Mouse (Mus musculus) gonadal fat pad, adult 2 months (tissue): ENCODE measurements around the gene Prdm2. TPM values are rescaled to one million over a fixed set of nuclear protein-coding genes. Genes with fewer than 3 reads are reported as not detected.

Experiments used
- DNase-seq: peaks from one replicate; pipeline ENCODE4 v3.0.0-alpha.2; 2012; ENCODE audit warnings: low read depth
- polyA plus RNA-seq: library from polyadenylated mRNA; depleted of rRNA; stranded (reverse); fragments of >200 nt; gene quantifications from 2 replicates; pipeline ENCODE4 v1.2.3, GENCODE M21; 2012

The Prdm2 gene
- polyA plus RNA-seq, 1 experiment: 10.5 TPM

- no peak for DNase-seq
Measured at GRCm38 (mm10) chr4:143211584-143212340, 1.0 kb downstream of the Prdm2 start.

GRCm38 (mm10) chr4:143209997-143210396, 2.8 kb downstream of the Prdm2 start:
- DNase-seq: no peak

- no peak for DNase-seq
Measured at GRCm38 (mm10) chr4:143202653-143203052, 10.1 kb downstream of the Prdm2 start.

GRCm38 (mm10) chr4:143198371-143198770, 14.4 kb downstream of the Prdm2 start:
- no peak for DNase-seq

GRCm38 (mm10) chr4:143197845-143198356, 14.9 kb downstream of the Prdm2 start:
- DNase-seq: no peak

- no peak for DNase-seq
Measured at GRCm38 (mm10) chr4:143194328-143194727, 18.5 kb downstream of the Prdm2 start.

GRCm38 (mm10) chr4:143193164-143193563, 19.6 kb downstream of the Prdm2 start:
- no peak for DNase-seq

- no peak for DNase-seq
Measured at GRCm38 (mm10) chr4:143191783-143192182, 21.0 kb downstream of the Prdm2 start.

GRCm38 (mm10) chr4:143190657-143191056, 22.1 kb downstream of the Prdm2 start:
- no peak for DNase-seq

- no peak for DNase-seq
Measured at GRCm38 (mm10) chr4:143188571-143189191, 24.1 kb downstream of the Prdm2 start.

GRCm38 (mm10) chr4:143186066-143186465, 26.7 kb downstream of the Prdm2 start:
- DNase-seq: no peak

GRCm38 (mm10) chr4:143185496-143185895, 27.3 kb downstream of the Prdm2 start:
- no peak for DNase-seq

- no peak for DNase-seq
Measured at GRCm38 (mm10) chr4:143183141-143183540, 29.7 kb downstream of the Prdm2 start.

- no peak for DNase-seq
Measured at GRCm38 (mm10) chr4:143180731-143181130, 32.1 kb downstream of the Prdm2 start.

- no peak for DNase-seq
Measured at GRCm38 (mm10) chr4:143171600-143172290, 41.0 kb downstream of the Prdm2 start.

GRCm38 (mm10) chr4:143170290-143170689, 42.5 kb downstream of the Prdm2 start:
- no peak for DNase-seq

GRCm38 (mm10) chr4:143168093-143168492, 44.7 kb downstream of the Prdm2 start:
- no peak for DNase-seq

- peak; percentile 71 for DNase-seq
Measured at GRCm38 (mm10) chr4:143161619-143162479, 50.9 kb downstream of the Prdm2 start.

- no peak for DNase-seq
Measured at GRCm38 (mm10) chr4:143160826-143161225, 52.0 kb downstream of the Prdm2 start.

GRCm38 (mm10) chr4:143159336-143159735, 53.5 kb downstream of the Prdm2 start:
- no peak for DNase-seq

GRCm38 (mm10) chr4:143155871-143156270, 56.9 kb downstream of the Prdm2 start:
- DNase-seq: no peak

- no peak for DNase-seq
Measured at GRCm38 (mm10) chr4:143155036-143155435, 57.8 kb downstream of the Prdm2 start.
